Mouse (Mus musculus): ENCODE data around the gene Hbb-bt.
"Not testable (repeated sequence)": the region's sequence is repeated elsewhere in the genome, so short reads cannot be mapped to it uniquely, and the experiment has no call there.

The Hbb-bt gene

DNA sequence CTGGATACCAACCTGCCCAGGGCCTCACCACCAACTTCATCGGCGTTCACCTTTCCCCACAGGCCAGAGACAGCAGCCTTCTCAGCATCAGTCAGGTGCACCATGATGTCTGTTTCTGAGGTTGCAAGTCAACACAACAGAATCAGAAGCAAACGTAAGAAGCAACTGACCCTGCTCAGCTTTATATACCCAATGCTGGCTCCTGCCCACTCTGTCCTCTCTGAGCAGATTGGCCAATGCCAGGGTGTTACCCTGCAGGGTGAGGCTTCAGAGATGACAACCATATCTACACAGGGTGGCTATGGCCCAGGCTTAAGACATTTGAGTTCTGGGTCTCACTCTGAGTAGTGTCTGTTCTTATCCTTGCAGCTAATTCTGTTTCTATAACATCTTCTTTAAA is at the start of gene Hbb-bt:
Gene Hbb-bt (minus strand): TSS at position 231 of the 400 bp plus-strand sequence.
- DNase-seq (ENCODE audit: low read depth, low spot score), result peak; percentile 91

DNA sequence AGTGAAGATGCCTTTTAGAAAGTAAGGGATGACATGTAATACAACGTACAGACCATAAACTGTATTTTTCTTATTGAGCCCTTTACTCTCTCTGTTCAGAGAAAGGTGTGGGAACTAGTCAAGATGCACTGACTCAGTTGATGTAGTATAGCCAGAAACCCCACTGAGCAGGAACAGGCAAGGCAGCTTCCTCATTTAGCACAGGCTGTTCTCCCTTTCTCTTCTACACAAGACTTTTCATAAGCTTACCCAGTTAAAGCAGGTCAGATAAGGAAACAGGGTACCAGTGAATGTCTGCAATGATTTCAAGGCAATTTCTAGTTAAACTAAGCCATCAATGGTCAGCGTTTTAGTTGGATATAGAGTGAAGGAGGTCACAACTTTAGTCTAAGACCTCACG is 47.7 kb upstream of the Hbb-bt start:
- DNase-seq (ENCODE audit: low read depth, low spot score), result peak; percentile 51

GRCm38 (mm10) chr7:103860855-103861254 is 47.1 kb upstream of the Hbb-bt start:
- DNase-seq (ENCODE audit: low read depth, low spot score), result peak; percentile 100

DNA sequence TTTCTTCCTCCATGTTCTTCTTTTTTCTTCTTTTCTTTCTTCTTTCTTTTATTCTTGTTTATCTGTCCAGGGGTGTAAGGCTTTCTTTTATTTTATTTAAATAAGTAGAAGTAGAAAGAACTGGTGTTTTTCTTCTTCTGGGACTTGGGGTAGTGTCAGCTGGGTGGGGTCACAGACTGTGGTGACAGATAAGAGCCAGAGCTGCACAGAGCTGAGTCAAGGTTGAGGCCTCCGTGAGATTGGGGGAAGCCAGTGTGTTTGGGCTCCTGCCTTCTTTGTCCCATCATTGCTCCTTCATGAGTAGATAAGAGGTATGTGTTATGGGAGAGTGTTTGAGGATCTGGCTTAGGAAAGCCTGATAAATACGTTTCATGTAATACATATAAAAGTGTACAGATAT is 45.3 kb upstream of the Hbb-bt start:
- DNase-seq (ENCODE audit: low read depth, low spot score), result peak; percentile 88

- DNase-seq (ENCODE audit: low read depth, low spot score), result no peak
Observed at GRCm38 (mm10) chr7:103854669-103855068, 40.9 kb upstream of the Hbb-bt start.

DNA sequence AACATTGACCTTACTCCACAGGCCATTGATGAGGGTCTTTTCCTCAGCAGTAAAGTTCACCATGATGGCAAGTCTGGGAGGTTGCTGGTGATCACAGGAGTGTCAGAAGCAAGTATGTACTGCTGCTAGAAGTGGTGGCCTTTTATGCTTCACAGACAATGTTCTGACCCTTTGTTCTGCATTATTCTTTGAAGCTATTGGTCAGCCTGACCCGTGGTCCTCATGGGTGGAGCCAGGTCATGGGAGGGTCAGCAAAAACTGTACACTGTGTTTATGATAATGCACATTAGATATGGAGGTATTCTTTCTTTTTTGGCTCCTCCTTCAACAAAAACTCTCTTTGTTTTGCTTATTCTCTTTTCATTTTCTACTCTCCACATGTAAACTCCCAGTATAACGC is 39.3 kb upstream of the Hbb-bt start, which contains the start of gene Hbb-y:
Gene Hbb-y (minus strand): TSS at position 127 of the 400 bp plus-strand sequence.
- DNase-seq (ENCODE audit: low read depth, low spot score), result no peak

- no peak for DNase-seq (ENCODE audit: low read depth, low spot score)
Observed at GRCm38 (mm10) chr7:103844525-103845325, 30.9 kb upstream of the Hbb-bt start.

DNA sequence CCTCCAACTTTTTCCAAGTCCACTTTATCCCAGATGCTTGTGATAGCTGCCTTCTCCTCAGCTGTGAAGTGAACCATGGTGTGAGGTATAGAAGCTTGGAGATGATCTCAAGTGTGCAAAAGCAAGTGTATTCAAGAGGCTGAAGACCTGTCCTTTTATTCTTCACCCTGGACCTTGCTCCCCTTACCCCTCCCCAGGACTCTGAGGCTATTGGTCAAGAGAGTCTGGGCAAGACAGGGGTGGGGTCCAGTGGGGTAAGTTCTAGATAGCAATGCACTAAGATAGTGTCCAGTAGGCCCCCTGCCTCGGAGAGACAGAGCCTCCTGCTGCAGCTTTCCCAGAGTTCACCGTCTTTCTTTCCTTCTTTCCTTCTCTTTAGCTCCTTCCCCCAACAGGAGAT is 29.2 kb upstream of the Hbb-bt start, which contains the start of gene Hbb-bh1:
Gene Hbb-bh1 (minus strand): TSS at position 131 of the 400 bp plus-strand sequence.
- no peak for DNase-seq (ENCODE audit: low read depth, low spot score)

DNA sequence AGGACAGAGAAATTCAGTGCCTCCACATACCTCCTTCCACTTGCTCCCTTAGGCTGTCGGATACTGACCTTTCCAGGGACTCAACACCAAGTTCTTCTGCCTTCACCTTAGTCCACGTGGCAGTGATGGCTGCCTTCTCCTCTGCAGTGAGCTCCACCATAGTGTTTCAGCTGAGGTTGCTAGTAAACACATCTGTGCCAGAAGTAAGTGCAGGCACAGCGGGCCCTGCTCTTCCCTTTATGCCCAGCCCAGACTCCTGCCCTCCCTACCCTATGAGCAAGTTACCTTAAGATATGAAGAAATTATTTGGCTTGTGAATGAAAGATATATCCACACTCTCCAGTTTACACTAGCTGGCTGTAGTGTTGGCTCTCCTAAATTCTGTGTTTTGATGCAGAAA is 26.5 kb upstream of the Hbb-bt start, which contains the start of gene Hbb-bh2:
Gene Hbb-bh2 (minus strand): TSS at position 253 of the 400 bp plus-strand sequence.
- DNase-seq (ENCODE audit: low read depth, low spot score), result no peak

DNA sequence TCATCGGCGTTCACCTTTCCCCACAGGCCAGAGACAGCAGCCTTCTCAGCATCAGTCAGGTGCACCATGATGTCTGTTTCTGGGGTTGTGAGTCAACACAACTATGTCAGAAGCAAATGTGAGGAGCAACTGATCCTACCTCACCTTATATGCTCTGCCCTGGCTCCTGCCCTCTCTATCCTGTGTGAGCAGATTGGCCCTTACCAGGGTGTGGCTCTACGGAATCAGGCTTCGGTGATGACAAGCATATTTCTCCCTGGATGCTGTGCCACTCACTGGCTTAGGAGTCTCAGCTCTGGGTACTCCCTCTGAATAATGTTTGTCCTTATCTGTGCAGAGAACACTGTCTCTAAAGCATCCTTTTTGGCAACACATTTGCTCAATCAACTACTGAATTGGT is 14.0 kb upstream of the Hbb-bt start, which contains the start of gene Hbb-bs:
Gene Hbb-bs (minus strand): TSS at position 289 of the 400 bp plus-strand sequence.
- DNase-seq (ENCODE audit: low read depth, low spot score), result peak; percentile 95

GRCm38 (mm10) chr7:103827139-103827538 is 13.3 kb upstream of the Hbb-bt start:
- not testable (repeated sequence) for DNase-seq (ENCODE audit: low read depth, low spot score)

- DNase-seq (ENCODE audit: low read depth, low spot score), result peak; percentile 82
Observed at GRCm38 (mm10) chr7:103826255-103826887, 12.6 kb upstream of the Hbb-bt start.

- DNase-seq (ENCODE audit: low read depth, low spot score), result peak; percentile 85
Observed at GRCm38 (mm10) chr7:103825536-103826254, 11.9 kb upstream of the Hbb-bt start.

DNA sequence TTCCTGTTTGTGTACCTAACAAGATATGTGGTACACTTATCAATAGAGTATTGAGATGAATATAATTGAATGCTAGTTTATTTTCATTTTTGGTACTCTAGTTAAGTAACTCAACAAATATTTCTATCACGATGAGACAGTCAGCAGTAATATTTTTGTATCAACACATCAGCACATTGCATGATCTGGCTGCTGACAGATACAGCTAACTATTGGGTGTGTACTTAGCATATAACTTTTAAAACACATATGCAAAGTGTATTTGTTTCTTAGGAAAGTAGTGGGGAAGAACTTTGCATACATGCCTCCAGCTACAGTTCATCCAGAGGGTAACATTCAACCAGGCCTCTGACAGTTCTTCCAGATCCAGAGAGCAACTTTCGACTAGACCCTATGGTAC is 10.8 kb upstream of the Hbb-bt start:
- no peak for DNase-seq (ENCODE audit: low read depth, low spot score)

DNA sequence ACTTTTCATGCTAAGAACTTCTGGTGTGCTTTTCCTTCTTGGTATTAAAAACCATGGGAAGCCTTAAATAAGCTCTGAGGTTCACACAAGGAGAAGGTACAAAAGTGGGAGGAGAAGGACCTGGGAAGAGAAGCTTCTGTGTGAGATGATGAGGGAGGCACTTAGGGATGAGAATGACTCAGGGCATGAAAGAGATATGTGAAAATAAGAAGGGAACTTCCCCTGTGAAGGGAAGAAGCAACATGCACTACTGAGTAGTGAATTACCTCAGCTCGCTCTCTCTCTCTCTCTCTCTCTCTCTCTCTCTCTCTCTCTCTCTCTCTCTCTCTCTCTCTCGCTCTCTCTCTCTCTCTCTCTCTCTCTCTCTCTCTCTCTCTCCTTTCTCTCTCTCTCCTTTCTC is 1.3 kb upstream of the Hbb-bt start:
- DNase-seq (ENCODE audit: low read depth, low spot score), result peak; percentile 62

GRCm38 (mm10) chr7:103813152-103813551 is 644 bp downstream of the Hbb-bt start:
- not testable (repeated sequence) for DNase-seq (ENCODE audit: low read depth, low spot score)

DNA sequence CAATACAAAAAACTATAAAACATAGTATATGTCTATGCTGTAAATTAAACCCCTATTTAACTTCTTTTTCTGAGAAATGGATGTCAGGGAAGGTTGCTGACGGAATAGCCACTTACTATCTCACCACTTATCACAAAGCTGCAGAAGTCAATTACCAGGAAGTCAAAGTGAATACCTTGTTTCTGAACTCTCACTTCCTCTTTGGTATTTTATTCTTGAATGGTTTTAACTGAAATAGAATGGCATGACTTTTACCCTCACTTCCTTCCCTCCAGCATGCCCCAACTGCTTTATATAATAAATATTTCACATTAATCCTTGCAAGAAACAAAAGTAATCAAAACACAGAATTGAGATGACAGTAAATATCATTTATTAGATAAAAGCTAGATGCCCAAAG is 1.6 kb downstream of the Hbb-bt start:
- peak; percentile 72 for DNase-seq (ENCODE audit: low read depth, low spot score)

GRCm38 (mm10) chr7:103811223-103811845 is 2.5 kb downstream of the Hbb-bt start:
- peak; percentile 76 for DNase-seq (ENCODE audit: low read depth, low spot score)

- peak; percentile 69 for DNase-seq (ENCODE audit: low read depth, low spot score)
Observed at GRCm38 (mm10) chr7:103810746-103811145, 3.0 kb downstream of the Hbb-bt start.

DNA sequence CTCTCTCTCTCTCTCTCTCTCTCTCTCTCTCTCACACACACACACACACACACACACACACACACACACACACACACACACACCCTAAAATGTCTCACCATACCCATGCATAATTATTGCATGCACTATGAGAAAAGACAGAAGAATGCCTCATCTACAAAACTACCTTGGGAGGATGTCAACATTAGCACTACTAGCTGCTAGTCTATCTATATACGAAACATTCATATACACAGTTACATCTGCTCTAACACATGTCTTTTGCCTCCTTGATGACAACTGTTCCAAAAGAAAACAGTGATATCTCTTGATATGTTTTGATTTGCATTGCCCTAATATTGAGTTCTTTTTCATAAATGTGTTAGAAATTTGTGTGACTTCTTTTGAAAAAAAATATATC is 3.5 kb downstream of the Hbb-bt start:
- DNase-seq (ENCODE audit: low read depth, low spot score), result peak; percentile 66

DNA sequence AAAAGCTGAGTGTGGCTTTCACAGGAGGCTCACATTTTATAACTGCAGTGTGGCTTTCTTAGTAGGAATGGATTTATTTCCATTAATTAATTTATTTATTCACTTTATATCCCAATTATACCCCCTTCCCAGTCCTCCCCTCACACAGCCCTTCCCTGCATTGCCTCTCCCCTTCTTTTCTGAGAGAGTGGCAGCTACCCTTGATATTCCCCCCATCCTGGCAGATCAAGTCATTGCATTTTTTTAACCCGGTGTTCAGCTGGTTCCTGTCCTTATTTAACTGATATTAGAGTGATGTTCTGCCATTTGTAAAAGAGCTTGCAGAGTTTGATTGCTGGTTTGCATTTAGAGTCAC is 4.0 kb downstream of the Hbb-bt start:
- no peak for DNase-seq (ENCODE audit: low read depth, low spot score)

All from c-Kit-negative CD71-positive TER-119-positive erythroid progenitor cells, embryonic 14.5 days (primary cell).